Mouse (Mus musculus) small intestine, adult 2 months (tissue): Measurements from ENCODE around the gene Donson.

Source experiments
- CTCF ChIP-seq: fragments of 200-500 bp; IDR thresholded peaks from 2 replicates; pipeline ENCODE4 v1.5.1; 2012; ENCODE audit warnings: low read depth, mild to moderate bottlenecking, control low read depth, inconsistent platforms, low read length, moderate library complexity, mixed read lengths; ENCODE audit not compliant: insufficient replicate concordance, insufficient read length; ENCODE audit errors: extremely low read depth
- POLR2A ChIP-seq: fragments of 200-500 bp; IDR thresholded peaks from 2 replicates; pipeline ENCODE4 v1.6.1; 2012; ENCODE audit warnings: low read depth, mild to moderate bottlenecking, control low read depth, inconsistent platforms, low read length, moderate library complexity

DNA sequence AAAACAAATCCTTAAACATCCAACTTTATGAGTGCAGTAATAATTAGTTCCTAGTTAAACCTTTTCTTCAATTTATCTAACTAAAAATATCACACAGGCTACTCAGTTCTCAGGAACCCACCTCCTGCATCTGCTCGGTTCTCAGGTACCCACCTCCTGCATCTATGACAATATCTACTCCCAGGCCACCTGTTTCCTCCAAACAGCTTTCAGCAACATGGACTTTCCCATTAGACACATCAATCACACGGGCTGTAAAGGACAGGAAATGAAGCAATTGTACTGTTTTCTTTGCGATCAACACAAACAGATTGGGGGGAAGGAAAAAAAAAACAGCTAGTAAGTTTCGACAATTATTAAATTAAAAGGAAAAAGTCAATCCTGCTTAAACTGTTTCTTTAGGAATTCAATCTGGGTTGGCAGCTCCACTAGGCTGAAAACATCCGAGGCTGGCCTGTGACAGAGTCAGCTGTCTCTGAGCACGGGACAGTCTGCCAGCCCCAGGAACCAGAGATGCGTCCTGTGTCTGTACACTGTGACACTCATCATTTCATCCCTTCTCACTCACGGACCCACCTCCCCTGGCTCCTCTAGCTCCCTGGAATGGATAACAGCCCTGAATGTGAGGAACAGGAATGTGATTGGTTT, 6.7 kb upstream of the Donson start:
- no peak for TF ChIP-seq CTCF
- no peak for TF ChIP-seq POLR2A
